Mouse (Mus musculus) adrenal gland, postnatal 36 days (tissue): ENCODE results near the gene Trim25. TPM values are rescaled to one million over a fixed set of nuclear protein-coding genes. Genes with fewer than 3 reads are reported as not detected.
A peak's percentile ranks its signal among the peaks of the same experiment; 100 is the strongest.

Experiments
- DNase-seq, 2 experiments: peaks; one replicate each; pipeline ENCODE4 v3.0.0; 2021; ENCODE audit warnings: mixed read lengths in 1 of 2
- total RNA-seq, 2 experiments: library from RNA; stranded (reverse); gene quantifications; 2 replicates each; pipeline ENCODE4 v1.2.3; 2021

The Trim25 gene
- total RNA-seq, 2 experiments from 2014 or later = 146 to 165 TPM

- no peak for DNase-seq
Measured at GRCm38 (mm10) chr11:89065297-89065696, 66.1 kb downstream of the Trim25 start.

GRCm38 (mm10) chr11:89066126-89066525 lies 67.0 kb downstream of the Trim25 start:
- no peak for DNase-seq

GRCm38 (mm10) chr11:89066750-89067149 lies 67.6 kb downstream of the Trim25 start, which contains the start of gene Dgke:
Gene Dgke (minus strand): TSS chr11:89066850.
- no peak for DNase-seq

GRCm38 (mm10) chr11:89067301-89067822 lies 68.2 kb downstream of the Trim25 start:
- DNase-seq = no peak

GRCm38 (mm10) chr11:89067871-89068490 lies 68.8 kb downstream of the Trim25 start:
- no peak for DNase-seq

GRCm38 (mm10) chr11:89068649-89069048 lies 69.5 kb downstream of the Trim25 start:
- DNase-seq = peak; percentile 75 to 84

- peak; percentile 49 to 64 for DNase-seq
Measured at GRCm38 (mm10) chr11:89069303-89069702, 70.1 kb downstream of the Trim25 start.

Other genes with a start within 250 kb of the Trim25 start
- 100 to 1,000 TPM; 107 to 114 TPM for gene Akap1, start 134.8 kb upstream of the Trim25 start, total RNA-seq
- 100 to 1,000 TPM; 178 to 288 TPM for gene Scpep1, start 43.9 kb upstream of the Trim25 start, total RNA-seq
- gene Elobl, start 32.4 kb upstream of the Trim25 start, total RNA-seq = not detected
- 10 to 100 TPM; 10.2 to 10.7 TPM for gene Coil, start 29.1 kb upstream of the Trim25 start, total RNA-seq
- gene Dgke, start 67.5 kb downstream of the Trim25 start, total RNA-seq = 10 to 100 TPM; 12.1 to 17.3 TPM
- not detected for gene Gm525, start 74.5 kb downstream of the Trim25 start, total RNA-seq